Mouse (Mus musculus): ENCODE data around the gene Gimap1. TPM values are rescaled to one million over a fixed set of nuclear protein-coding genes. Genes with fewer than 3 reads are reported as not detected.

Gimap1 gene
- polyA plus RNA-seq, 1 experiment: 26.4 TPM

GRCm38 (mm10) chr6:48700251-48701075, 38.4 kb upstream of the Gimap1 start:
- 12% methylated on average over 5 of the region's 5 CpGs for WGBS
- H3K4me1 ChIP-seq (ENCODE audit: control insufficient read depth, insufficient read depth, low read length): peaks cover 4% of the 10 kb centered on the region

GRCm38 (mm10) chr6:48702146-48702545, 36.7 kb upstream of the Gimap1 start:
- 82% methylated on average over 7 of the region's 7 CpGs for WGBS
- Histone ChIP-seq H3K4me1 (ENCODE audit: control insufficient read depth, insufficient read depth, low read length) (peaks cover 4% of the 10 kb centered on the region), H3K4me3 (replicated peaks; ENCODE audit: control insufficient read depth, low read depth, low read length) (no peak overlapping the region), H3K27ac (ENCODE audit: control insufficient read depth, insufficient read depth, low read depth, low read length, poor library complexity) (no peak overlapping the region; the same call in 1 of the 2 replicates)
- TF ChIP-seq CTCF (IDR thresholded peaks at IDR 0.05; ENCODE audit: control insufficient read depth, insufficient read depth, low read length) (no peak), POLR2A (IDR thresholded peaks at IDR 0.05; ENCODE audit: borderline replicate concordance, control insufficient read depth, low read depth, low read length) (no peak)

More at GRCm38 (mm10) chr6:48700251-48701075, 38.4 kb upstream of the Gimap1 start:
- H3K4me3 ChIP-seq (replicated peaks; ENCODE audit: control insufficient read depth, low read depth, low read length): no peak overlapping the region
- H3K27ac ChIP-seq (ENCODE audit: control insufficient read depth, insufficient read depth, low read depth, low read length, poor library complexity): peak overlapping the region; percentile 82
- TF ChIP-seq CTCF (IDR thresholded peaks at IDR 0.05; ENCODE audit: control insufficient read depth, insufficient read depth, low read length) (no peak), POLR2A (IDR thresholded peaks at IDR 0.05; ENCODE audit: borderline replicate concordance, control insufficient read depth, low read depth, low read length) (no peak)

- TF ChIP-seq CTCF (IDR thresholded peaks at IDR 0.05; ENCODE audit: control insufficient read depth, insufficient read depth, low read length): no peak
- TF ChIP-seq POLR2A (IDR thresholded peaks at IDR 0.05; ENCODE audit: borderline replicate concordance, control insufficient read depth, low read depth, low read length): no peak
- WGBS: 75% methylated on average over 5 of the region's 5 CpGs
- H3K4me1 ChIP-seq (ENCODE audit: control insufficient read depth, insufficient read depth, low read length): peaks cover 4% of the 10 kb centered on the region
- H3K27ac ChIP-seq (ENCODE audit: control insufficient read depth, insufficient read depth, low read depth, low read length, poor library complexity): no peak overlapping the region
- no peak overlapping the region for H3K4me3 ChIP-seq (replicated peaks; ENCODE audit: control insufficient read depth, low read depth, low read length)
Observed at GRCm38 (mm10) chr6:48702601-48703000, 36.3 kb upstream of the Gimap1 start.

- Histone ChIP-seq H3K27ac (ENCODE audit: control insufficient read depth, insufficient read depth, low read depth, low read length, poor library complexity) (no peak overlapping the region), H3K4me1 (ENCODE audit: control insufficient read depth, insufficient read depth, low read length) (peaks cover 4% of the 10 kb centered on the region), H3K4me3 (replicated peaks; ENCODE audit: control insufficient read depth, low read depth, low read length) (no peak overlapping the region)
- TF ChIP-seq POLR2A (IDR thresholded peaks at IDR 0.05; ENCODE audit: borderline replicate concordance, control insufficient read depth, low read depth, low read length) (no peak), CTCF (IDR thresholded peaks at IDR 0.05; ENCODE audit: control insufficient read depth, insufficient read depth, low read length) (no peak)
Observed at GRCm38 (mm10) chr6:48704146-48704545, 34.7 kb upstream of the Gimap1 start.

- H3K27ac ChIP-seq (ENCODE audit: control insufficient read depth, insufficient read depth, low read depth, low read length, poor library complexity): peak overlapping the region; percentile 74
- WGBS: 13% methylated on average over 3 of the region's 3 CpGs
- no peaks in the 10 kb centered on the region; the same call in 1 of the 2 replicates for H3K4me1 ChIP-seq (ENCODE audit: control insufficient read depth, insufficient read depth, low read length)
- H3K4me3 ChIP-seq (replicated peaks; ENCODE audit: control insufficient read depth, low read depth, low read length): peak overlapping the region; percentile 47
- TF ChIP-seq CTCF (IDR thresholded peaks at IDR 0.05; ENCODE audit: control insufficient read depth, insufficient read depth, low read length) (no peak), POLR2A (IDR thresholded peaks at IDR 0.05; ENCODE audit: borderline replicate concordance, control insufficient read depth, low read depth, low read length) (no peak)
Observed at GRCm38 (mm10) chr6:48706130-48706529, 32.7 kb upstream of the Gimap1 start.

- H3K27ac ChIP-seq (ENCODE audit: control insufficient read depth, insufficient read depth, low read depth, low read length, poor library complexity): peak within 1 kb of the TSS; percentile 33
- H3K4me3 ChIP-seq (replicated peaks; ENCODE audit: control insufficient read depth, low read depth, low read length): peak within 1 kb of the TSS; percentile 25
- TF ChIP-seq CTCF (IDR thresholded peaks at IDR 0.05; ENCODE audit: control insufficient read depth, insufficient read depth, low read length): no peak
- no peak for TF ChIP-seq POLR2A (IDR thresholded peaks at IDR 0.05; ENCODE audit: borderline replicate concordance, control insufficient read depth, low read depth, low read length)
- H3K4me1 ChIP-seq (ENCODE audit: control insufficient read depth, insufficient read depth, low read length): no peaks in the 10 kb centered on the region; the same call in 1 of the 2 replicates
- 9% methylated on average over 2 of the region's 2 CpGs for WGBS
Observed at GRCm38 (mm10) chr6:48718455-48718854, 20.4 kb upstream of the Gimap1 start, which contains the start of the genes Gm28053 and Gimap7. Gene Gm28053 (plus strand): TSS chr6:48718607. Gene Gimap7 (plus strand): TSS chr6:48718621.

GRCm38 (mm10) chr6:48720326-48720725, 18.5 kb upstream of the Gimap1 start:
- H3K4me1 ChIP-seq (ENCODE audit: control insufficient read depth, insufficient read depth, low read length): no peaks in the 10 kb centered on the region; the same call in 1 of the 2 replicates
- H3K27ac ChIP-seq (ENCODE audit: control insufficient read depth, insufficient read depth, low read depth, low read length, poor library complexity): no peak overlapping the region
- whole genome bisulfite sequencing: 66% methylated on average over 4 of the region's 4 CpGs
- H3K4me3 ChIP-seq (replicated peaks; ENCODE audit: control insufficient read depth, low read depth, low read length): no peak overlapping the region
- no peak for TF ChIP-seq POLR2A (IDR thresholded peaks at IDR 0.05; ENCODE audit: borderline replicate concordance, control insufficient read depth, low read depth, low read length)
- no peak for TF ChIP-seq CTCF (IDR thresholded peaks at IDR 0.05; ENCODE audit: control insufficient read depth, insufficient read depth, low read length)

- no peak for TF ChIP-seq CTCF (IDR thresholded peaks at IDR 0.05; ENCODE audit: control insufficient read depth, insufficient read depth, low read length)
- no peak for TF ChIP-seq POLR2A (IDR thresholded peaks at IDR 0.05; ENCODE audit: borderline replicate concordance, control insufficient read depth, low read depth, low read length)
- H3K4me1 ChIP-seq (ENCODE audit: control insufficient read depth, insufficient read depth, low read length): no peaks in the 10 kb centered on the region; the same call in 1 of the 2 replicates
- WGBS: 56% methylated on average over 8 of the region's 8 CpGs
- H3K27ac ChIP-seq (ENCODE audit: control insufficient read depth, insufficient read depth, low read depth, low read length, poor library complexity): peak overlapping the region; percentile 1; the same call in 1 of the 2 replicates
- no peak overlapping the region for H3K4me3 ChIP-seq (replicated peaks; ENCODE audit: control insufficient read depth, low read depth, low read length)
Observed at GRCm38 (mm10) chr6:48723468-48723867, 15.4 kb upstream of the Gimap1 start.

Measured in bone marrow, adult 2 months (tissue).